Mouse (Mus musculus) megakaryocyte-erythroid progenitor cell, adult 5-6 weeks (primary cell): ENCODE results near the gene Lrrc45. TPM values are rescaled to one million over a fixed set of nuclear protein-coding genes. Genes with fewer than 3 reads are reported as not detected.
A peak's percentile ranks its signal among the peaks of the same experiment; 100 is the strongest.
"Not testable (repeated sequence)": the region's sequence is repeated elsewhere in the genome, so short reads cannot be mapped to it uniquely, and the experiment has no call there.

ENCODE experiments used
- ATAC-seq: replicated peaks from 2 replicates; pipeline ENCODE4 v1.8.0; 2016; ENCODE audit warnings: mild to moderate bottlenecking, inconsistent platforms; ENCODE audit not compliant: severe bottlenecking, poor library complexity, low FRiP score, low TSS enrichment
- total RNA-seq, 2 experiments: library from RNA; stranded (forward) in 1 of 2; stranded (reverse) in 1 of 2; fragments of 200-1000, 215-1000 nt in 1 of 2; fragments of >200 nt in 1 of 2; fragmentation: Nextera tagmentation in 1 of 2; gene quantifications; 2 replicates each; pipeline ENCODE4 v1.2.3; 2014 to 2017

The Lrrc45 gene
- total RNA-seq (2014; fragmentation: Nextera tagmentation) (25.3 and 34.4 TPM in 2 replicates), total RNA-seq (2017) (37.0 and 38.1 TPM in 2 replicates)

DNA sequence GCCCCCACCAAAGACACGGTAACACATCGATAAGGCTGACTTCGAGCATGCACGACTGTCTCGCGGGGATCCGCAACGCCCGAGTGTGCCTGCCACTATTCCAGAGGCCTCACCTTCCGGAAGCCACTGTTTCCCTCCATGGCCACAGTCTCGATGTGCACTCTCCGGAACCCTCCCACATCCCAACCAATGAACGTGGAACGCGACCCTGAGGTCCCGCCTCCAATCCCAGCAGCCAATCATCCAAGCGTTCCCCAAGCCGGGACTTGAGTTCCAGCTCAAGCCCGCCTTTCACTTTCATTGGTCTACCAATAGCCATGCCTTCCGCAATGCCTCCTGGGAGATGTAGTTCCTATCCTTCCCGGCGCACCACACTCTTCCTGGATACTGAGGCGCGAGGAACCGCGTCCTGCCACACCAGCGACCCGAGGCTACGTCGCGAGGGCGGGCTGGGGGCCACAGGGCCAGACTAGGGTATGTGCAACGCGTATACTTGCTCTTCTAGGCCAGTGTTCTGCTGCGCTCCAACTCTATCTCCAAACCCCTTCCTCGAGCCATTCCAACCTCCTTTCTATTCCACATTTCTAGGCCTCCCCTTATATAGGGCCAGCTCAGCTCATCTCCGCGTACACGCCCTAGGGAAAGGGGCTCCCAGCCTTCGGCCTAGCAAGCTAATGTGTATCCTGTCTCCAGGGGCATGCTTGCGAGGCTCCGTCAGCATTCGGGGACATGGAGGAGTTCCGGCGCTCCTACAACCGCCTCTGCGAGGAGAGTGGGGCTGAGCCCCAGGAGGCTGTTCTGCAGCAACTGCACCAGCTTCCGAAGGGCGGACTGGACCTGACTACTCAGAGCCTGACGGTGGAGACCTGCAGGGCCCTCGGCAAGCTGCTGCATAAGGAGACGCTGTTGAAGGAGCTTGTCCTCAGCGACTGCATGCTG lies at the start of gene Lrrc45, which contains the start of gene Cenpx:
Lrrc45 (plus strand) TSS at position 346 of the 939 bp plus-strand sequence.
Cenpx (minus strand) TSS at position 159 of the 939 bp plus-strand sequence.
- ATAC-seq = peak; percentile 95

DNA sequence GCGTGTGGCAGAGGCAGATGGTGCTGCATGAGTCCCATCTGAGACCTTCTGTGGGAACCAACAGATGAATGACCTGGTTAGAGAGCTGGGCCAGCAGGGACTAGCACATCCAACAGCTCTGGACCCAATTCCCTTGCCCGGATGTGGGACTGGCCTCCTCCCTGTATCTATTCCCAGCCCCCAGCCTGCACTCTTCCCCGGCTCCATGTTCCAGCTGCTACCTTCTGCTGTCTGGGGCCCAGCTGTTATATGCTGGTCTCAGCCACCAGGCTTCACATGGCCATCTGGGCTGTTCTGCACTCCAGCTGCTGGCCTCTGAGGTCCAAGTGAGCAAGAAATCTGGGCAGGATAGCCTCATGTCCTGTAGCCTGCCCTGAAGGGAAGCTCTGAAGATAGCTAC lies 48.3 kb upstream of the Lrrc45 start:
- ATAC-seq = no peak

DNA sequence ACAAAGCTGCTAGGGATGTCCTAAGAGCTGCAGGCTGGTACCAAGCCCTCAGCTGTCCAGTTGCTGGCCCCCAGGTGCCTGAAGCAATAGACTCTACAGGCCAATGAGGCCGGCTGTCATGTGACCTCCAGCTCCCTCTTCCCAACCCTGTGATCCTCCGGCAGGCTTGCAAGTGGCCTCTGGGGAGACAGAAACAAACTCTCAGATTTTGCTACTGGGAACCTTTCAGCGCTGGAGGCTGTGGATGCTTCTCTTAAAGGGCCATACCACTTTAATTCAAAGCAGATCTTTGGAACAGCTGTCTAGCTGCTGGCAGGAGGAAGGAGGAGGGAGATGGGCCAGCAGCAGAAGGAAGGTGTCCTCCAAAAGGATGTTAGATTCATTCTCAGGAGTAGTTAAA lies 47.1 kb upstream of the Lrrc45 start:
- no peak for ATAC-seq

DNA sequence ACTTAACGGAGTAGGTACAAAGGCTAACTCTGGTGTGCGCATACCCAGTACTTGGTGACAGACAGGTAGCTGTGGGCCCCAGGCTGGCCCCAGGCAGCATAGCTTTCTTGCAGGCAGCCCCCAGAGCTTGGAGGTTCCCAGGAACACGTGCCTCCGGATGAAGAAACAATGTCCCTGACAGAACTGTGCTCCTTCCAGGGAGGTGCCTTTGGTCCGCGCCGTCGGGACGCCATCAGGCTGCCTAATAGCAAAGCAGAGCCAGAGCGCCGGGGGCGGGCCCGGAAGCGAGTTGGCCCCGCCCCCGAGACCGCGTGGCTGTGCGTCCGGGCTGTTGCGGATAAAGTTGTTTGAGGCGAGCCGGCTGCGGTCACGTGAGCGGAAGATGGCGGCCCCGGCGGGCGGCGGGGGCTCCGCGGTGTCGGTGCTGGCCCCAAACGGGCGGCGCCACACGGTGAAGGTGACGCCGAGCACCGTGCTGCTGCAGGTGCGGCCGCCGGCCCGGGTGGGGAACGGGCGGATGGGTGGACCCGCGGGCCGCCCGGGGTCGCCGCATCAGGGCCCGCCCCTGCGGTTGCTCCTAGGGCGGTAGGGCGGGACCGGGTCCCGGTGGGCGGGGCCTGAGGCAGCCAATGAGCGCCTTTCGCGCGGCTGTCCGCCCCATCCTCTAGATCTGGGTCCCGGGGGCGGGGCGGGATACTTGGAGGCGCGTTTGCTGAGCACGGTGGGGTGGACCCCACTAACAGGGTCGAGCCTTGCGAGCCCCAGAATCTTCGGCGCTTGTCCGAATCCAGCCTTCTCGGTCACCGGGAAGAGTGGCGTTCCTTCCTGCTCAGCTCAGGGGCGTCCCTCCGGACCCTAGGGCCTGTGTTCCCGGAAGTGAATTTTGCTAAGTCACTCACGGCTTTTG lies 40.8 kb upstream of the Lrrc45 start, which contains the start of gene Aspscr1:
Aspscr1 (plus strand) TSS at position 287 of the 907 bp plus-strand sequence.
- peak; percentile 95 for ATAC-seq

DNA sequence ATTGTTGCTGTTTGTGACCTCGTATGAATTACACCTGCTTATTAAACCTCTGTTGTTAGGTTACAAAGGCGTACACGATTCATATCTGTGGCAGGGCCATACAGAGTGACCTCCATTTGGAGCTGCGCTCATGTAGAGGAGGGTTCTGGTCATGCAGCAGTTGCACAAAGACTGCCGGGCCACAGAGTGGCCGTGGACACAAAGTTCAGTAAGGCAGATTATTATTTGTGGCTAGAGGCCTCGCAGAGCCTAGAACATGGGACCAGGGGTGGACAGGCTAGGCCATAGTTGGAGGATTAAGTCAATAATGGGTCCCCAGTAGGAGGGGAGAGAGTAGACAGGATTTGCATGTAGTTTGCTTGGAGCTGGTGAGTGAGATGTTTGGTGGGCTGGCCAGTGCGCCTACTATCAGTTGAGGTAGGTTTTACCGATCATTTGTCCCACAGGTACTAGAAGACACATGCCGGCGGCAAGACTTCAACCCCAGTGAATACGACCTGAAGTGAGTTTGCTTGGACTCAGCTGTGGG lies 40.1 kb upstream of the Lrrc45 start:
- peak; percentile 36 for ATAC-seq

DNA sequence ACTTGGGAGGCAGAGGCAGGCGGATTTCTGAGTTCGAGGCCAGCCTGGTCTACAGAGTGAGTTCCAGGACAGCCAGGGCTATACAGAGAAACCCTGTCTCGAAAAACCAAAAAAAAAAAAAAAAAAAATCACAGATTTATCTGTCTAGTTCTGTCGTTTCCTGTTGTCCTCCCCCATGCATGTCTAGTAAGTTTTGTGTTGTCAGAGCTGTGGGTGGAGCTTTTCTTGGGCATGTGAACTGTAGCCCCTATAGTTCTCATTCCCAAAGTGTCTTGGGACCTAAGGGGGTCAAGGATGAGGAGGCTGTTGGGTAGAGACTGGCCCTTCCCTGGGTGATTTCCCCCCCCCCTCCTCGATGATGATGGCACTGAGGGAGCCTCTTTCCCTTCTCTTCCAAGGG lies 37.9 kb upstream of the Lrrc45 start:
- not testable (repeated sequence) for ATAC-seq

DNA sequence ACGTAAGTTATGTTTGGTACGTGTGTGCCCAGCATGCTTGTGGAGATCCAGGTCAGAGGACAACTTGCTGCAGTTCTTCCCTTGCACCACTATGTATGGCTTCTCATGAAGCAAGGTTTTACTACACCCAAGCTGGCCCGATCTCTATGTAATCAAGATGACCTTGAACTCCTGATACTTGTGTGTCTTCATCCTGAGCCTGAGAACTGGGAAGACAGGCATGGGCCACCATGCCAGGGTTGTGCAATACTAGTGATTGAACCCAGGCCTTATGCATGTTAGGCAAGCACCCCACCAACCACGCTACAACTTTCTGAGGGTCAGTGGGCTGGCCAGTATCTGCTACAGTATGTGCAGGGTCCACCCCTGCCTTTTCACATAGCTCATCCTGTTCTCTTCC lies 36.8 kb upstream of the Lrrc45 start:
- ATAC-seq = no peak

DNA sequence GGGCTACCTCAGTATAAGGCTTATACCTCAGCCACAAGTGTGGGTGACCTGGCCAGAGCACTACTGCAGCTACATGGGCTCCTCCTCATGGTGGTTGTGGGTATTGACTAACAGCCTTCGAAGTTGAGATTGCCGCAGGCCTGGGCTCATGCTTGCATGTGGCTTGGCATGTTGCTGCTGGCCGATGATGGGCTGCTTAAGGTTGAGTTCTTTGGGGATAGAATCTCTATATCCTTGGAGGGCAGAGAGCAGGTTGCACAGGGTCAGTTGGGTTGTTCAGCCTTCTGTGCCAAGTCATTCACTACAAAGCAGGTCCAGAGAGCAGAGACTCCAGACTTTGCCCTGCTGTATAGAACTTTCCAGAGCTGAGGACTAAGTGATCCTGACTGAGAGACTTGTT lies 33.8 kb upstream of the Lrrc45 start:
- peak; percentile 80 for ATAC-seq

DNA sequence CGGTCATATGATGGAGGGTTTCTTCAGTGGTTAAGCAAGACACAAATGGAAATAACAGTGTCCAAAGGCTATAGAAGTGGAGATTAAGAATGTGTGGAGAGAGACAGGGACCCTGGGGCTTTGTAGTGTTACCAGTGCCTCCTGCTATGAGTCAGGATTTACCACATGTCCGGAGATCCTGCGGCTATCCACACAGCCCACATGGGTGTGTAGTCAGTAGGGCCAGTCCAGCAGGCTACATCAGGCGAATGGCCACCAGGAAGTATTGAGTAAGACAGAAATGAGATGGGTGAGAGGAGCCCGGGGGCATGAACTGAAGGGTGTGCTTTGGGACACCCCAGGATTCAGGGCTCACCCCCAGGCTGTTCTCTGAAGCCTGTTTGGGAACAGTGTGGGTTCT lies 31.0 kb upstream of the Lrrc45 start:
- no peak for ATAC-seq

DNA sequence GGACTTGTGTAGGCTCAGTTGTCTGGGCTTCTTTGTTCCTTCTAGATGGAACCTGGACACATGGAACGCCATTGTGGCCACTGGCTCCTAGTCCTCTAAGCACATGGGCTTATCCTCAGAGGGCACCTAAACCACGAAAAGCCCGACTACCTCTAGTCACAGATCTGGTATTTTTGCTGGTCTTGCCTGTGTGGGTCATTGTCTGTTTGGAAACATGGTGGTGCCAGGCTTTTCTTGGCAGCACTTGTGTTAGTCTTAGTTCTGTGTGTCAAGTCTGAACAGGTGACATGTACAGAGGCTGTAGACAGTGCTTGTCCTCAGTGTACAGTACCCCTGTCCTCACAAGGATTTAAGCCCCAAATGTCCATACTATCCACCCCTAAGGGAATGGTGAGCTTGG lies 30.2 kb upstream of the Lrrc45 start:
- no peak for ATAC-seq

DNA sequence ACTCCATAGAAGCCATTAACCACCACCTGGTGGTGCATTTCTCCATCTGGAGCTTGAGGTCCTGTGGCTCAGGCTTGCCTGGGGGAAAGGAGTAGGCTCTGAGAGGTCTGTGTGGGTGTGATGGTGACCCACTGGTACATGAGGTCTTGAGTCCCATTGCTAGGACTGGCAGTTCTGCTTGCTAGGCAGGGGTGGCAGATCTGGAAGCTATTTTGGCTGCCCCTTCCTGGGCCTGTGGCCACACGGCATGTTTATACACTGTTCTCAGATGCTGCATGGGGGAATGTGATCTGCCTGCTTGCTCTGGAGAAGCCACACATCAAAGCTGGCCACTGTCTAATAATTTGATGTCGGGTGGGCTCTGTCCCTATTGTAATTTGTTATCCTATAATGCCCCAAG lies 29.6 kb upstream of the Lrrc45 start:
- no peak for ATAC-seq

DNA sequence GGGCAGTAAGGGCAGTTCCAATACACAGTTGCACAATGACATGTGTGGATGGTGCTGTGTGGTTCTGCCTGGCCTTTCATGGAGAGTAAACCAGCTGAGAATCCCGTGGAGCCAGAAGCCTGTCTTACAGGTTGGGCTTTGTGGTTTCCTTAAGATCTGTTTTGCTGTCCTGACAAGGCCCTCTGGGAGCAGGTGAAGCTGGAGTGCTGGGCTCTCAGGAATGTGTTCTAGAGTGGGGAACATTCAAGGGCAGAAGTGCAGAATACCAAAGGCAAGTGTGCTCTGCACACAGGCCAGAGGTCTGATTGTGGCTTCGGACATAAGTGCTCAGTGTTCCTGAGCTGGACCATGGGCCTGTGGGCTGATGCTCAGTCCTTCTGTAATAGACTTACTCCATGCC lies 29.1 kb upstream of the Lrrc45 start:
- no peak for ATAC-seq

DNA sequence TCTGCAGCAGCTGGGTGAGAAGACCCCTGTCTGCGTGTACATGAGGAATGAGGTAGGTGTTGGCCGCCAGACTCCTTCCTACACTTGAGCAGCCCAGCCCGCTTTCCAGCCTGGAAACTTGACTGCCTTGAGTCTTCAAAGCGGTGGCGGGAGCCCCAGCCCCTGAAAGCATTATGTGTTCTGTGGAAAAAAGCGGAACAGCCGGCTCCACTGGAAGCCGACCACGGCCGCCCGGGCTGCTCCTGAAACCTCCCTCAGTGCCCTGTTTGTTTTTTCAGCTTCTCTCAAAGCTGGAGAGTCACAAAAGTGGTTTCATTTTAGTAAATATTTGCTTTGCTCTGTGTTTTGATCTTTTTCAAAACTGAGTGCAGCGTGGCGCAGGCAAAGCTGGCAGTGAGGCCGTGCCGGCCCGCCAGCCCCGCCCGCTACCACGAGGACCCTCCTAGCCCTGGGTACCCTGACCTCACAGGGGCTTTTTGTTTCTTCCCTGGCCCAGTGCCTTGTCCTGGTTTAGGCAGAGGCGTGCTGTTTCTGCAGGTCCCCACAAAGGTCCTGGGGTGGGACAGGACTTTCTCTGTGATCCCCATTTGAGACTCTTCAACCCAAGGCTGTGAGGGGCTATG lies 27.0 kb upstream of the Lrrc45 start:
- no peak for ATAC-seq

DNA sequence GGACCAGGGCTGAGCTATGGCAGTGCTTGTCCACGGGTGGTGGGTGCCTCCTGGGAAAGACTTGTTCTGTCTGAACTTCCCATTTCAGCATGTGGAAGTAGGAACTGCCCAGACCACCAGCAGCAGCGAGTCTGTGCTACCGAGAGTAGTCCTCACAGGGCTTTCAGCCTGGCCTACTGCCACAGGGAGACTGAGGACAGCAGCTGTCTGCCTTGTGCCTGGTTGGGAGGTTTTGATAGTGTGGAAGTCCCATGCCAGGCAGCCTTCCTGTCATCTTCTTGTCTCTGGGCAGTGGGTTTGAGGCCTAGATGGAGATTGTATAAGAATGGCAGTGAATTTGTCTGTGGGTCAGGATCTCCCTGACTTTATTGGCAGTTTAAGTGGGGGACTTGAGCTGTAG lies 24.4 kb upstream of the Lrrc45 start:
- no peak for ATAC-seq

DNA sequence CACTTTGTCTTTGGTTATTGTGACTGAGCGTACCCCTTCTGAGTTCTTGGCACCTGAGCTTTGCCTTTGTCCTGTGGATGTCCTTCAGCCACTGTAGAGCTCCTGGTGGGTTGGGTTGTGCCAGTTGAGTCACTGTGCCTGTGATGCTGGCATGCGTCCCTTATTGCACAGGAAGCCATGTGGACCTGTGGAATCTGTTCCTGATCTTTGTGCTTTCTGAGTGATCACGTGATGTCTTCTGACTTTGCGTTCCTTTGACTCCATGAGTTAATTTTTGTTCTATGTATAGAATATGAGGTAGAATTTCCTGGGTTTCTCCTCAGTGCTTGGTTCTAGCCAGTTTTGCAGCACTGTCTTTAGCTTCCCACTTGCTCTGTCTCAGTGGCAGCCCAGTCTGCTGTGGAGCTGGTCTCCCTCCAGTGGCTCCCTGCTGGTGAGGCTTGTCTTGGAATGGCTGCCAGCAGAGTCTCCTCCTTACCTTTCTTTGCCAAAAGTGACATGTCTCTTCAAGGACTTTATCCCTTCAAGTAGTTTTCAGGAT lies 21.2 kb upstream of the Lrrc45 start:
- ATAC-seq = no peak

DNA sequence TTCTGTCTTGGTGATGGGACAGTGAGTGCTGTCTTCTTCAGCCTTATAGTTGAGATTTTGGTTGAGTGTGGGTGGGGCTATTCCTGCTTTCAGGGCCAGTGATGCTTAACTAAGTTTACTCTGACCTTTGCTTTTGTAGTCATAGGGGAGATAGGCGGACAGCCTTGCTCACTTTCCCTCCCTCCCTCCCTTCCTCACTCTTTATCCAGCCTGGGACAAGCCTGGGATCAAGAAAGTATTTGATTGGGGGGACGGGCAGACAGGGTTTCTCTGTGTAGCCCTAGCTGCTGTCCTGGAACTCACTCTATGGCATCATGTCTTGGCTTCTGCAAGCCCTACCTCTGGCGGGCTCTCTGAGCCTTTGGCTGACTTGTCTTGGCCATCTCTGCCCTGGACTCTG lies 20.3 kb upstream of the Lrrc45 start:
- no peak for ATAC-seq

DNA sequence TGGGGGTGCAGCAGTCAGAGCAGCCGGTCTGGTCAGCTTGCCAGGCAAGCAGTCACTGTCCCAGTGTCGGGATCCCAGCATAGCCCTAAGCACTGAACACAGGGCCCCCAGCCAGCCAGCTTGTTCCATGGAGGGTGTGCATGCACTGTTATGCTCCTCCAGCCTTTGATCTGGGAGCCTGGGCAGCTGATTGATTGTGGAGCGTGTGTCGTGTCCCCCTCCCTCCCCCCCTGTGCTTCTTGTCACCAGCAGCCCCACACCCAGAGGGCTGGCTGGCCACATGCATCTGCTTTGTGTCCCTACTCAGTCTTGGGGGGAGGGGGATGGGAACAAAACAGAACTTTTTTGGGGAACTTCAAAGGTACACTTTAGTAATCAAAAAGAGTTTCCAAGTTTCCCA lies 18.5 kb upstream of the Lrrc45 start:
- no peak for ATAC-seq

DNA sequence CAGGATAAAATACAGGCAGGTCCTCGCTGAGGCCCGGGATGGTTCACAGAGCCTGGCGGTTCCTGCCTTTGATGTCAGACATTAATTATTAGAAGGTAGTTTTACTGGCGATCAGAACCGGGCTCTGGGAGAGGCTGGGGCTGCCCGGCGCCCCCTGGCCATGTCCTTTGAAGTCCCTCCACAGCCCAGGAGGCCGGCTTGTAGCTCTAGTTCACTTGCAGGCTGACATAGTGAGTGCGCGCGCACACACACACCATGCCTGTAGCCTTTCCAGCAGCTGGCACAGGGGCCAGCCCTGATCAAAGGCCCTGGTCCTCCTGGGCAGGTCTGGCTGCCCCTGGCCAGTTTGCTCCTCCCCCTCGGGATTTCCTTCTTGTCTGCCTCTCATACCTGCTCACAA lies 18.1 kb upstream of the Lrrc45 start:
- ATAC-seq = no peak

DNA sequence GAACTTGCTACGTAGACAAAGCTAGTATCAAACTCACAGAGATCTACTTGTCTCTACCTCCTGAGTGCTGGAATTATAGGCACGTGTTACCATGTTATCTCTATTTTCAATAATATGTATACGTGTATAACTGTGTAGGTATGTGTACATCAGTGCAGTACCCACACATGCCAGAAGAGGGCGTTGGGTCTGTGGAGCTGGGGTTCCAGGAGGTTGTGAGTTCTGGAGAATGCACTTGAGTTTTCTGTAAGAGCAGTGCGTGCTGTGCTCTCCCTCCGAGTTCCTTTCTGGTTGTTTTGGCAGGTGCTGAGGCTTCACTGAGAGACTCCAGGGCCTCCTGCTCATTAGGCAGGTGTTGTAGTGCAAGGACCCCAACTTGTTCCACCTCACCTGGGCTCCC lies 17.2 kb upstream of the Lrrc45 start:
- no peak for ATAC-seq
